8 mouse cellular contexts compared by ENCODE assay signal in genomic region chr10:24595250-24596002, GRCm38 (mm10). TPM values are rescaled to one million over a fixed set of nuclear protein-coding genes. Genes with fewer than 3 reads are reported as not detected.
A peak's percentile ranks its signal among the peaks of the same experiment; 100 is the strongest.
DNase-seq lines count a peak whose midpoint lies in the region; ATAC-seq and TF ChIP-seq lines count a peak whose summit lies in the region.

Gene Ccn2, plus strand, starts transcription at chr10:24595442.

- peak; percentile 62 for DNase-seq in adrenal gland, adult 8-10 months
- DNase-seq in embryo, embryonic 10 days (ENCODE audit: low spot score) = peak; percentile 92
- DNase-seq in gastrocnemius, postnatal 14 days = peak; percentile 88
- peak; percentile 66 for DNase-seq in hindbrain, postnatal 0 days (ENCODE audit: low spot score)
- DNase-seq in left cerebral cortex, adult 8-10 months (ENCODE audit: low spot score in 2 of 2) = peak in 1 of 2 experiments; percentile 19
- DNase-seq in right cerebral cortex, postnatal 14 days = peak; percentile 39

- H3K4me2 ChIP-seq in hindbrain, postnatal 0 days (ENCODE audit: low read depth, low read length) = peak within 1 kb of the TSS; percentile 71

- H3K9ac ChIP-seq in hindbrain, postnatal 0 days (replicated peaks; ENCODE audit: low read length) = peak within 1 kb of the TSS; percentile 70

- H3K4me1 ChIP-seq in hindbrain, postnatal 0 days (ENCODE audit: insufficient read depth, low read length) = no peaks in the 10 kb centered on the region; the same call in 1 of the 2 replicates

- no peaks in the 10 kb centered on the region for H3K27me3 ChIP-seq in hindbrain, postnatal 0 days (ENCODE audit: insufficient read depth, low read length)

- ATAC-seq in hindbrain, postnatal 0 days = peak; percentile 90
- ATAC-seq in inflammation-experienced regulatory T-cells, adult 6 months = no peak

- peak within 1 kb of the TSS; percentile 68 for H3K27ac ChIP-seq in hindbrain, postnatal 0 days
- no peak within 1 kb of the TSS for H3K27ac ChIP-seq in macrophage

- intact Hi-C loops in gastrocnemius, postnatal 14 days (cut with DNase I; ENCODE audit: low total_unique reads) = no loop called here

- no peaks in the 10 kb centered on the region for H3K79me2 ChIP-seq in macrophage (ENCODE audit: inconsistent target)

- WGBS in hindbrain, postnatal 0 days = 0% methylated on average over 50 of the region's 53 CpGs
- 5% methylated on average over 46 of the region's 53 CpGs for WGBS in macrophage (ENCODE audit: missing documents)

- H3K36me3 ChIP-seq in hindbrain, postnatal 0 days (ENCODE audit: insufficient read depth, low read length) = no peaks in the 10 kb centered on the region
- no peaks in the 10 kb centered on the region for H3K36me3 ChIP-seq in macrophage (ENCODE audit: inconsistent target)

- peak within 1 kb of the TSS; percentile 64 for H3K4me3 ChIP-seq in hindbrain, postnatal 0 days (ENCODE audit: low read length)
- peak within 1 kb of the TSS; percentile 3; the same call in 1 of the 2 replicates for H3K4me3 ChIP-seq in macrophage (ENCODE audit: inconsistent target)

- H3K9me3 ChIP-seq in hindbrain, postnatal 0 days (ENCODE audit: low read length) = no peaks in the 10 kb centered on the region

- TF ChIP-seq CTCF in hindbrain, postnatal 0 days (IDR thresholded peaks at IDR 0.05; ENCODE audit: low read depth) = no peak

RNA-seq across cellular contexts. Expression of gene Ccn2, which starts in this region (rescaled TPM):
- 100 to 1,000 TPM in 1 of 4 experiments, 10 to 100 TPM in 3; 82.1 to 126 (median 92.0) TPM for total RNA-seq in adrenal gland, adult 8-10 months (2022)
- 10 to 100 TPM; 20.2 to 57.0 TPM for total RNA-seq in gastrocnemius, postnatal 14 days (2021)
- total RNA-seq in hindbrain, postnatal 0 days (2014; rRNA removed) = 7.2 and 7.7 TPM in 2 replicates
- 4.7 and 5.3 TPM in 2 replicates for polyA plus RNA-seq in hindbrain, postnatal 0 days (2015; fragmentation: Nextera tagmentation; extraction: Ambion mirVana)
- 10 to 100 TPM; 22.7 to 32.0 (median 30.3) TPM for total RNA-seq in left cerebral cortex, adult 8-10 months (2022)
- 1 to 10 TPM in 1 of 26 experiments, under 1 TPM in 2, not detected in 23; 0.21 to 9.9 (median 0.34) TPM for total RNA-seq in macrophage (2018; cell fraction: chromatin; rRNA removed)
- total RNA-seq in macrophage (2018; cell fraction: cytosol; rRNA removed) = under 1 TPM in 20 of 26 experiments, not detected in 6; 0.04 to 0.80 (median 0.13) TPM
- 1 to 10 TPM in 1 of 26 experiments, under 1 TPM in 4, not detected in 21; 0.20 to 1.5 (median 0.56) TPM for total RNA-seq in macrophage (2018; cell fraction: nucleus; rRNA removed)
- polyA plus RNA-seq in macrophage (2018) = 0.30 to 1.3 TPM in 2 of 3 replicates, not detected in the other
- polyA plus RNA-seq in inflammation-experienced regulatory T-cells, adult 6 months (2017; shearing (Covaris generic)) = not detected
